Mouse (Mus musculus) adrenal gland, postnatal 10 days (tissue): ENCODE measurements around the gene Zfp101. TPM values are rescaled to one million over a fixed set of nuclear protein-coding genes. Genes with fewer than 3 reads are reported as not detected.

Experiments
- DNase-seq: peaks from one replicate; pipeline ENCODE4 v3.0.0; 2021; ENCODE audit warnings: mixed read lengths
- long read RNA-seq, 2 experiments: library from polyadenylated mRNA; stranded (forward); transcript quantifications; one replicate each; pipeline ENCODE4 v2.0.0; 2021
- total RNA-seq, 2 experiments: library from RNA; stranded (reverse); gene quantifications; 2 replicates each; pipeline ENCODE4 v1.2.3; 2021

Zfp101 gene
- 10 to 100 TPM in 1 of 2 experiments, 1 to 10 TPM in 1; 9.2 to 10.6 TPM for total RNA-seq
- long read RNA-seq, experiment 1, full-length matches to known transcripts = 3 of 4 reads
- long read RNA-seq, experiment 1, partial matches to known transcripts = 0 of 4 reads
- long read RNA-seq, experiment 1, other reads (novel, unspliced or antisense) = 1 of 4 reads
- long read RNA-seq, experiment 2, partial matches to known transcripts = 0 of 3 reads
- long read RNA-seq, experiment 2, other reads (novel, unspliced or antisense) = 1 of 3 reads

GRCm38 (mm10) chr17:33394182-33395034, at the start of gene Zfp101:
Zfp101 (minus strand) TSS chr17:33394641.
- peak; percentile 90 for DNase-seq

DNA sequence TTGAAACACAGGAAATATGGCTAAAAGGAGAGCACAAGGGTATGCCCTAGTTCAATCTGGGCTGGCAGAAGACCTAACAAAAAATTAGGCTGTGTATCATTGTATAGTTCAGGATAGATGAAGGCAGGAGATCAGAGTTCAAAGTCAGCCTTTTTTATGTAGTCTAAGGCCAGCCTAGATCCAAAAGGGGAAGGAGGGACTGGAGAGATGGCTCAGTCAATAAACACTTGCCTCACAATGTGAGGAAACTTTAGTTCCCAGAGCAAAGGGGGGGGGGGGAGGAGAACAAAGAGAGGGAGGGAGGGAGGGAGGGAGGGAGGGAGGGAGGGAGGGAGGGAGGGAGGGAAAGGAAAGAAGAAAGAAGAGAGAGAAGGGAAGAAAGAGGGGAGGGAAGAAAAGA, 46.7 kb upstream of the Zfp101 start:
- DNase-seq = no peak

GRCm38 (mm10) chr17:33439922-33440321, 45.5 kb upstream of the Zfp101 start:
- DNase-seq = peak; percentile 13

DNA sequence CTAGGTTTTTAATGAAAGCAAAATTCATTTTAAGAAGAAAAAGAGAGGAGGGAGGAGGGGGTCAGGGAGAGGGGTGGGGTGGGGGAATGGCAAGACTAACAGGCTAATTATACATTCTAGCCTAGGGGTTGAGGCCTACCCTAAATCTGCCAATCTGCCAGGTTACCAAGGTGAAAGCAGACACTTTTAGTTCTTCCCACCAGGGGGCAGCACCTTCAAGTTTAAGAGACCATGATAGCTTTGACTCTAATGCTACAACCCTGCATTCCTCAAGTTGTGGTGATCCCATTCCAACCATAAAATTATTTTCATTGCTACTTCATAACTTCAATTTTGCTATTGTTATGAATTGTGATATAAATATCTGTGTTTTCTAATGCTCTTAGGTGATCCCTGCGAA, 44.7 kb upstream of the Zfp101 start:
- peak; percentile 87 for DNase-seq

- DNase-seq = no peak
Observed at GRCm38 (mm10) chr17:33432019-33432946, 37.8 kb upstream of the Zfp101 start, which contains the start of gene Actl9. Actl9 (plus strand) TSS chr17:33432896.

- DNase-seq = no peak
Observed at GRCm38 (mm10) chr17:33392271-33392670, 2.2 kb downstream of the Zfp101 start.

DNA sequence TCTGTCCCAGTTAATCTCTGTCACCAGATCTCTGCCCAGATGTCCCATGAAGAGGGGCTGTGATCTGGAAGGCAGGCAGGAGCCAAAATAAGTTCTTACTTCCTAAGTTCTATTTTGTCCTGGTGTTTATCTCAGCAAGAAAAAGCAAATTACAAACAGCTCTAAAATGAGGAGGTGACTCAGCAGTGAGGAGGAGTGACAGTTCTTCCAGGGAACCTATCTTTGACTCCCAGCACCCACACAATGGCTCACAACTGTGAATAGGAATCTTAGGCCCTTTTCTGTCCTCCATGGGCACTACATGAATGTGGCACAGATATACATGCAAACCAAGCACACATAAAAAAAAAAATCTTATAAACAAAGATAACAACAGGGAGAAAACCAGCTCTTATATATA, 8.7 kb downstream of the Zfp101 start:
- no peak for DNase-seq

- DNase-seq = no peak
Observed at GRCm38 (mm10) chr17:33372795-33373194, 21.6 kb downstream of the Zfp101 start.

- peak; percentile 89 for DNase-seq
Observed at GRCm38 (mm10) chr17:33358411-33359384, 35.7 kb downstream of the Zfp101 start, which contains the start of gene Zfp81. Zfp81 (minus strand) TSS chr17:33358878.

DNA sequence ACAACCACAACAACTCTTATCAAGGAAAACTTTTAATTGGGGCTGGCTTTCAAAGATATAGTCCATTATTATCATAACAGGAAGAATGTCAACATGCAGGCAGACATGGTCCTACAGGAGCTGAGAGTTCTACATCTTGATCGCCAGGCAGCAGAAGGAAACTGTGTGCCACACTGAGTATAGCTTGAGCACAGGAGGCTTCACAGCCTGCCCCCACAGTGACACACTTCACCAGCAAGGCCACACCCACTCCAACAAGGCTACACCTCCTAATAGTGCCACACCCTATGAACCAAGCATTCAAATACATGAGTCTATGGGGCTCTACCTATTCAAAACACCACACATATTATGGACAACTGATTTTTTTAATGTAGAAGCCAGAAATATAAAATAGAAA, 41.5 kb downstream of the Zfp101 start:
- DNase-seq = no peak

Other genes with a start within 250 kb of the Zfp101 start
- not detected for gene Olfr55, start 226.2 kb downstream of the Zfp101 start, total RNA-seq
- gene Olfr239, start 203.3 kb downstream of the Zfp101 start, total RNA-seq = not detected
- under 1 TPM in 1 of 2 experiments, not detected in 1; 0.06 TPM for gene Olfr1564, start 173.0 kb downstream of the Zfp101 start, total RNA-seq
- 10 to 100 TPM in 1 of 2 experiments, 1 to 10 TPM in 1; 6.0 to 11.6 TPM for gene Zfp955a, start 139.5 kb downstream of the Zfp101 start, total RNA-seq
- under 1 TPM in 1 of 2 experiments, not detected in 1; 0.03 TPM for gene Olfr63, start 130.0 kb downstream of the Zfp101 start, total RNA-seq
- gene Zfp955b, start 105.1 kb downstream of the Zfp101 start, total RNA-seq = 10 to 100 TPM in 1 of 2 experiments, 1 to 10 TPM in 1; 8.9 to 15.2 TPM
- gene Zfp81, start 35.8 kb downstream of the Zfp101 start, total RNA-seq = 10 to 100 TPM in 1 of 2 experiments, 1 to 10 TPM in 1; 7.8 to 12.9 TPM
- under 1 TPM in 1 of 2 experiments, not detected in 1; 0.18 TPM for gene Actl9, start 38.3 kb upstream of the Zfp101 start, total RNA-seq
- 10 to 100 TPM; 37.1 to 56.8 TPM for gene Adamts10, start 129.6 kb upstream of the Zfp101 start, total RNA-seq
- gene Myo1f, start 161.1 kb upstream of the Zfp101 start, total RNA-seq = 1 to 10 TPM; 4.2 to 4.6 TPM
- gene Zfp414, start 234.4 kb upstream of the Zfp101 start, total RNA-seq = 10 to 100 TPM; 25.6 to 42.6 TPM
- 1 to 10 TPM; 1.2 to 1.4 TPM for gene Pram1, start 243.4 kb upstream of the Zfp101 start, total RNA-seq